Mouse (Mus musculus) bone marrow, adult 2 months (tissue): ENCODE results near the gene Ehmt1. TPM values are rescaled to one million over a fixed set of nuclear protein-coding genes. Genes with fewer than 3 reads are reported as not detected.

Experiments used
- H3K27ac ChIP-seq: fragments of 200-500 bp; 2 replicates; pipeline ENCODE4 v1.5.1; 2012; ENCODE audit warnings: low read depth, mild to moderate bottlenecking, control low read depth, inconsistent platforms, low read length; ENCODE audit not compliant: control insufficient read depth, poor library complexity, insufficient read depth
- H3K4me1 ChIP-seq: fragments of 200-500 bp; 2 replicates; pipeline ENCODE4 v1.6.1; 2011; ENCODE audit warnings: low read length; ENCODE audit not compliant: control insufficient read depth, insufficient read depth
- H3K4me3 ChIP-seq: fragments of 200-500 bp; replicated peaks from 2 replicates; pipeline ENCODE3; 2011; ENCODE audit warnings: mild to moderate bottlenecking, low read depth, low read length, control low read depth; ENCODE audit not compliant: control insufficient read depth
- CTCF ChIP-seq: fragments of 200-500 bp; IDR thresholded peaks from 2 replicates; pipeline ENCODE4 v1.5.1; 2011; ENCODE audit warnings: low read length, control low read depth; ENCODE audit not compliant: control insufficient read depth, insufficient read depth
- POLR2A ChIP-seq: fragments of 200-500 bp; IDR thresholded peaks from 2 replicates; pipeline ENCODE4 v1.6.1; 2011; ENCODE audit warnings: low read depth, mild to moderate bottlenecking, control low read depth, low read length, borderline replicate concordance; ENCODE audit not compliant: control insufficient read depth
- WGBS: fragments of 180-500 bp; shearing (Covaris S2); methylation state at CpG from one replicate; pipeline ENCODE4 v1.1.7; 2018; 5-methylcytosine and 5-hydroxymethylcytosine counted together
- polyA plus RNA-seq: library from polyadenylated mRNA; stranded (reverse); fragments of >200 nt; gene quantifications from 2 replicates; pipeline ENCODE4 v1.2.4, GENCODE M21; 2011; ENCODE audit warnings: low replicate concordance; ENCODE audit not compliant: missing spikeins, insufficient read depth, insufficient read length

The Ehmt1 gene
- polyA plus RNA-seq, 1 experiment, result 31.3 TPM

GRCm38 (mm10) chr2:24770861-24771260 is 148.6 kb downstream of the Ehmt1 start:
- H3K4me1 ChIP-seq, result no peaks in the 10 kb centered on the region
- H3K27ac ChIP-seq, result no peak overlapping the region
- no peak overlapping the region for H3K4me3 ChIP-seq
- 69% methylated on average over 4 of the region's 4 CpGs for WGBS
- no peak for TF ChIP-seq CTCF
- TF ChIP-seq POLR2A, result no peak

GRCm38 (mm10) chr2:24763115-24763557 is 156.3 kb downstream of the Ehmt1 start, which contains the start of gene Cacna1b:
TSS of gene Cacna1b (minus strand) at chr2:24763152.
- Histone ChIP-seq H3K4me1 (peaks cover 2% of the 10 kb centered on the region), H3K27ac (no peak within 1 kb of the TSS), H3K4me3 (no peak within 1 kb of the TSS)
- no peak for TF ChIP-seq CTCF
- no peak for TF ChIP-seq POLR2A
- WGBS, result 1% methylated on average over 42 of the region's 42 CpGs

DNA sequence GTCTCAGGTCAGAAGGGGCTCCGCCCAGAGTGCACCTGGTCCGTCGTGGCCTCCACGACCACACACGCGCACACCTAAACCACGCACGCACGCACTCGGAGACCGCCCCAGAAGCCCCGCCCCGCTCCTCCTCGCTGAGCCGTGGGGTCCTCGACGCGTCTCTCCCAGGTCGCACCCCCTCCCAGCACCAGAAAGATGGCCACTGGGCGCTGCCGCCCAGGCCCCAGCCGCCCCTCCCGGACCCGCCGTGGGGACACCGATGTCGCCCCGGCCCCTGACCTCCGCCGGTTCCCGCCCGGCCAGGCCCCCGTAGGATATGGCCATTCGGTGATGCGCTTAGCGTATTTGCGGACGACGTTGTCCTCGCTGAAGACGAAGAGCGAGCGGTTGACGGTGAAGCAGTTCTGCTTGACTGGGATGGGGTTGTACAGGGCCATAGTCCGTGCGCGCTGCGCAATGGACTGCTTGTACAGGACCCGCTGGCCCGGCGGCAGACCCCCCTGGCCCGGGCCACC is 156.9 kb downstream of the Ehmt1 start:
- H3K27ac ChIP-seq, result no peak overlapping the region
- peaks cover 2% of the 10 kb centered on the region for H3K4me1 ChIP-seq
- H3K4me3 ChIP-seq, result no peak overlapping the region
- TF ChIP-seq POLR2A (no peak), CTCF (no peak)
- WGBS, result 2% methylated on average over 52 of the region's 52 CpGs

DNA sequence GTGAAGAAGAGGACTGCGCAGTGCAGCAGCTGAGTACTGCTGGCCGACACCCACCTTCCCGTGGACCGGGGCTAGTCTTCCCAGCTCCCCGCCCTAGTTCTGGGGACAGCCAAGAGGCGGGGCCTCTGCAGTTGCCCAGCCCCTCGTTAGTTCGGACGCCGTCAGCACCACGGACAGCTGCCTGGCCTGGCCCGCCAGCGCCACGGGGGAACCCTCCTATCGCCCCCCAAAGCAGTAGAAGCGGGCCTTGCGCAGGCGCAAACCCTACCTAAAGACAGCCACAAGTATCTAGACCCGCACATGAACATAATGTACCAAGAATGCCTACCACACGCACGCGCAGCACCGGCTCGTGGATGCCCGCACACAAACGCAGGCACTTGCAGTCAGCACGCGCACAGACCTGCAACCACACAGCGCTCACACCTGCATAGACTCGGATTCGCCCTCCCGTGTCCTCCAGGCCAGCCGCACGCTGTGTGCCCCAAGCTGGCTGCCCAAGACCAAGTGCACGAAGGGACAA is 157.4 kb downstream of the Ehmt1 start:
- WGBS, result 2% methylated on average over 35 of the region's 35 CpGs
- Histone ChIP-seq H3K4me3 (no peak overlapping the region), H3K27ac (no peak overlapping the region), H3K4me1 (peaks cover 2% of the 10 kb centered on the region)
- TF ChIP-seq POLR2A, result no peak
- TF ChIP-seq CTCF, result no peak

DNA sequence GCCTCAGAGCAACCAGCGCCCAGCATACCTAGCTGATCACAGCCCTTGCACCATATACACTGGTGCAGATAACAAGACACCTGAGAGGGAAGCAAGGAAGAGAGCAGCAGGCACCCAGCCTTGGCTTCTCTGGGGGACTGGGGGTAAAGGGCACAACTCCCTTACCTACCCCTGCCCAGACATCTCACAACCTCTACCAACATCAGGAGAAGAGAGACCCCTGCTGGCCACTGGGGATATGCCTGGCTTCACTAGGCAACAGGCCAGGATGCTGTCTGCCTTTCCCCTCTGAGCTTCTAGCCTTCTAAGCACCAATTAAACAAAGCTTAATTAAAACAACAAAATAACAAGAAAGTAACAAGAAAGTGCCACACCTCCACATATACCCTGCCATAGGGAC is 164.1 kb downstream of the Ehmt1 start:
- no peaks in the 10 kb centered on the region; the same call in 1 of the 2 replicates for H3K4me1 ChIP-seq
- TF ChIP-seq POLR2A, result no peak
- peak; percentile 69 for TF ChIP-seq CTCF
- WGBS, result 83% methylated on average over 1 of the region's 1 CpGs
- no peak overlapping the region for H3K27ac ChIP-seq
- H3K4me3 ChIP-seq, result no peak overlapping the region

DNA sequence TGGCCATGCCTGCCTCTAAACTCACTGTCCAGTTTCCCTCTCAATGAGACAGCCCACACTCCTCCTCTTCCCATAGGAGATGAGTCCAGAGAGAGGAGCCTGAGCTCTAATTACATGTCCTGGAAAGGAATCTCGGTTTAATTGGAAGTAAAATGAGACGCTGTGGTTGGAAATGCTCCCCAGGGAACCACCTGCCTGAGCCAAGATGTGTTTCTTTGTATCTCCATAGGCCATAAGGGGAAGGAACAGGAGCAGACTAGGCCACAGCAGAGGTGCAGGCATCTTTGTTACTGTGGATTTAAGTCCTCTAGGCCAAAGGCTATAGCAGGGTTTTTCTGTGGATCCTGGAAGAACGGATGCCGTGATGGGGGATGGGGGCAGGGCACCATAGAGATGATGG is 166.8 kb downstream of the Ehmt1 start:
- H3K4me3 ChIP-seq, result no peak overlapping the region
- H3K27ac ChIP-seq, result no peak overlapping the region
- TF ChIP-seq CTCF, result no peak
- H3K4me1 ChIP-seq, result peaks cover 6% of the 10 kb centered on the region; the same call in 1 of the 2 replicates
- WGBS, result 79% methylated on average over 4 of the region's 4 CpGs

GRCm38 (mm10) chr2:24750051-24750450 is 169.4 kb downstream of the Ehmt1 start:
- peaks cover 8% of the 10 kb centered on the region for H3K4me1 ChIP-seq
- WGBS, result 65% methylated on average over 3 of the region's 3 CpGs

DNA sequence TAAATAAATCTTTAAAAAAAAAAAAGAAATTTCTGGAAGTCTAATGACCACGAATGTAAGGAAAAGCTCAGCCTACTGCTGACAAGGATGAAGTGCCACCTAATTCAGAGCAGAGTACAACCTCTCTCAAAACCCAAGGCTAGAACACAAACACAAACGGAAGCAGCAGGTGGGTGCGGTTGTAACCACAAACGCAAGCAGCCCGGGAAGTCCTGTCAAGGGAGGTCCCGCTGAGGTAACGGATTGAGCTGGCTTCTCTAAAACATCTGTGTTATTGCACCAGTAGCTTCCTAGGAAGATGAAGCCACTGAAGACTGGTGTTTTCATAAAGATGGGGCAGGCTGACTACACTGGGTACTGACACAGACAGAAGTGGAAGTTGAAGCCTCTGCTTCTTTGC is 171.5 kb downstream of the Ehmt1 start:
- WGBS, result 1% methylated on average over 7 of the region's 7 CpGs
- peaks cover 11% of the 10 kb centered on the region for H3K4me1 ChIP-seq
- no peak overlapping the region for H3K4me3 ChIP-seq
- TF ChIP-seq POLR2A, result no peak
- no peak for TF ChIP-seq CTCF
- H3K27ac ChIP-seq, result peak overlapping the region; percentile 32; the same call in 1 of the 2 replicates

More at GRCm38 (mm10) chr2:24750051-24750450, 169.4 kb downstream of the Ehmt1 start:
- no peak overlapping the region for H3K4me3 ChIP-seq
- no peak for TF ChIP-seq POLR2A
- no peak for TF ChIP-seq CTCF
- no peak overlapping the region for H3K27ac ChIP-seq

Other genes starting within 250 kb of the Ehmt1 start
- gene Cacna1b, start 156.5 kb downstream of the Ehmt1 start, polyA plus RNA-seq, result 2.0 and 2.2 TPM in 2 replicates
- 77.0 and 140 TPM in 2 replicates for gene Arrdc1, start 15.6 kb upstream of the Ehmt1 start, polyA plus RNA-seq
- gene Zmynd19, start 30.2 kb upstream of the Ehmt1 start, polyA plus RNA-seq, result 13.1 and 15.4 TPM in 2 replicates
- gene Dph7, start 42.8 kb upstream of the Ehmt1 start, polyA plus RNA-seq, result 6.4 and 15.3 TPM in 2 replicates
- gene Mrpl41, start 55.5 kb upstream of the Ehmt1 start, polyA plus RNA-seq, result 46.5 and 61.1 TPM in 2 replicates
- gene Pnpla7, start 56.4 kb upstream of the Ehmt1 start, polyA plus RNA-seq, result 45.6 and 71.4 TPM in 2 replicates
- gene Nsmf, start 134.7 kb upstream of the Ehmt1 start, polyA plus RNA-seq, result 11.3 and 28.2 TPM in 2 replicates
- not detected in 2 replicates for gene Entpd8, start 160.7 kb upstream of the Ehmt1 start, polyA plus RNA-seq
- not detected in 2 replicates for gene Noxa1, start 175.5 kb upstream of the Ehmt1 start, polyA plus RNA-seq